27 mouse cellular contexts compared by ENCODE assay signal in genomic region chr7:25057888-25058287, GRCm38 (mm10).
"Had no signal": no experiment of that assay in that cellular context is flagged by ENCODE, and none has a peak within 500 bp of the region (broad histone marks: within the 10 kb centered on the region; RNA-seq: fewer than 3 reads in every experiment).

No protein-coding gene starts in this region.

- H3K27ac ChIP-seq: gastrocnemius, adult 2 months; heart, adult 2 months; hindbrain, embryonic 10.5 days; hindbrain, embryonic 12.5 days; hindbrain, embryonic 14.5 days; intestine, embryonic 15.5 days; kidney, embryonic 15.5 days; layer of hippocampus, adult 2 months; left cerebral cortex, adult 2 months; limb, embryonic 10.5 days; limb, embryonic 12.5 days had no signal

- H3K4me2 ChIP-seq: heart, embryonic 12.5 days; hindbrain, embryonic 12.5 days; hindbrain, embryonic 14.5 days; intestine, embryonic 15.5 days; kidney, embryonic 15.5 days; limb, embryonic 12.5 days; liver, embryonic 11.5 days had no signal

- H3K9me3 ChIP-seq: heart, embryonic 10.5 days; heart, embryonic 12.5 days; hindbrain, embryonic 12.5 days; intestine, embryonic 15.5 days; kidney, embryonic 15.5 days; limb, embryonic 10.5 days had no signal

- H3K9ac ChIP-seq: hindbrain, embryonic 12.5 days; hindbrain, embryonic 14.5 days; intestine, embryonic 15.5 days; kidney, embryonic 15.5 days; limb, embryonic 12.5 days had no signal

- ATAC-seq: hindbrain, embryonic 16.5 days; inflammation-experienced regulatory T-cells, adult 6 months; intestine, postnatal 0 days had no signal

- H3K4me3 ChIP-seq: gastrocnemius, adult 2 months; heart, adult 2 months; heart, embryonic 10.5 days; heart, embryonic 12.5 days; hindbrain, embryonic 10.5 days; hindbrain, embryonic 12.5 days; intestine, embryonic 15.5 days; kidney, embryonic 15.5 days; layer of hippocampus, adult 2 months; left cerebral cortex, adult 2 months; limb, embryonic 10.5 days; limb, embryonic 12.5 days had no signal

- H3K27me3 ChIP-seq: heart, embryonic 12.5 days; hindbrain, embryonic 12.5 days; intestine, embryonic 15.5 days; kidney, embryonic 15.5 days; limb, embryonic 12.5 days had no signal

- H3K4me1 ChIP-seq: hindbrain, embryonic 10.5 days; hindbrain, embryonic 12.5 days; intestine, embryonic 15.5 days; kidney, embryonic 15.5 days; limb, embryonic 10.5 days; limb, embryonic 12.5 days had no signal

- DNase-seq: gastrocnemius, adult 2 months; gastrocnemius, postnatal 10 days; gastrocnemius, postnatal 25 days; heart, adult 2 months; heart, postnatal 10 days; heart, postnatal 4 days; kidney, adult 18-20 months; kidney, adult 9 months; kidney, postnatal 10 days; kidney, postnatal 25 days; kidney, postnatal 4 days; liver had no signal
